Mouse (Mus musculus): ENCODE results near the gene Mcu.
A peak's percentile ranks its signal among the peaks of the same experiment; 100 is the strongest.

Gene Mcu

DNA sequence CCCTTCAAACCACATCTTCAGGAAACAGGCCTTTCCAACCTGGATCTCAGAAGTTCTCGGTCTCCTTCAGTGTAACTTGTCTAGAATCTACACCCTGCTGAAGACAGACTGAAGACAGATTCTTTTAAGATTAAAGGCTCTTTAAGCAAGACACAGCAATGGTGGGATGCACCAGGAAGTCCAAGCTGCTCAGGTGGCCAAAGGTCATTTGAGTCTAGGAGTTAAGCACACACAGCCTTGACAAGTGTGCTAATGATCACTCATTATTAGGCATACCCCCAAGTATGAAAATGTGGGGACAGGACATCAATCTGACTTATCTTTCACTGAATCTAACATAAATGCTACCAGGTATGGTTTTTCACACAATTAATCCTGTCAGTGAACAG, 47.0 kb downstream of the Mcu start:
- no peak for DNase-seq (ENCODE audit: low spot score in 2 of 2)

DNA sequence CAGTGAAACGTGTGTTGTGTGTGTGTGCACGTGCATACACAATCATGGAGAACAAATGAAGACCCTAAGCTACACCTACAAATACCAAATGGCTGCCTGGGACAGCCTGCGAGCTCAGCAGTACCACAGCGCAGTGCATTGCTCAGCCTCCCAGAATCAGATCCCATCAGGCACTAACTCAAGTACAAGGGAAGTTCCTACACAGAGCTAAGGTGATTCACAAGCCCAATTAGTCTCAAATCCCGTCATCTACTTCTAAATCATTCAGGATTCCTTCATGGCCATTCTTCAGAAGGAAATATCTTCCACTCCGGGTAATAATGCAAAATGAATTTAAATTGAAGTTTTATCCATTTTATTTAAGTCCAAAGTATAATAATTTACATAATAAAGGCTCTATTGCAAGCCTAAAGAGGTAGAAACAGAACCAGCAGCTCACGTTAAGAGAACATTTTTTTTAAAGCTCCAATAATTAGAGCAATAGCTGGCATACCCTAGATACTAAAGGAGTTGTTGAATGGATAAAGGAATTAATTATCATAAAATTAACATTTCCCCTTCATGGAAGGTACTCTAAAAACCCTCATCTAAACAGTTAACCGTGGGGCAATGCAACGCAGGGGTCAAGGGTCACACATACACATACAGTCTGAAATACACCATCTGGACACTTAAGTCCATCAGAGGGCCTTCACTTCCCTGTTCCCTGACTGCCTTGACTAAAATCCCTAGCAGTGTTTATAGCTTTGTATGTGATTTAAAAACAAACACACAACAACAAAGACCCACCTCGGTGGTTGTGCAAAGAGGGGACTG, 47.6 kb downstream of the Mcu start:
- DNase-seq (ENCODE audit: low spot score in 2 of 2): no peak

DNA sequence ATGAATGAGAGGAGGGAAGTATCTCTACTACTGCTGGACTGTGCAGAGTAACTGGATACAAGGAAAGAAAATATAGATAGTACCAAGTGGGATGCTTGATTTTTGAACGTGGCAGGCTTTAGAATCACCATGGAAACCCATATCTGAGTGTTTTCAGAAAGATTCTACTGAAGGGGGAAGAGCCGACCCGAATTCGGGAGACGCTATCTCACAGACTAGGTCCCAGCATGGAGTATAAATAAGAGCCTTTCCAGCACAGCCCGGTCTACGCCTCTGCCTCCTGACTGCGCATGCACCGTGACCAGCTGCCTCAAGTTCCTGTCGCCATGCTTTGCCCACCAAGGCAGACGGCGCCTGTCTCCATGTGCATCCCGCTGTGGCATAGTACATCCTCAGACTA, 49.5 kb downstream of the Mcu start:
- no peak for DNase-seq (ENCODE audit: low spot score in 2 of 2)

DNA sequence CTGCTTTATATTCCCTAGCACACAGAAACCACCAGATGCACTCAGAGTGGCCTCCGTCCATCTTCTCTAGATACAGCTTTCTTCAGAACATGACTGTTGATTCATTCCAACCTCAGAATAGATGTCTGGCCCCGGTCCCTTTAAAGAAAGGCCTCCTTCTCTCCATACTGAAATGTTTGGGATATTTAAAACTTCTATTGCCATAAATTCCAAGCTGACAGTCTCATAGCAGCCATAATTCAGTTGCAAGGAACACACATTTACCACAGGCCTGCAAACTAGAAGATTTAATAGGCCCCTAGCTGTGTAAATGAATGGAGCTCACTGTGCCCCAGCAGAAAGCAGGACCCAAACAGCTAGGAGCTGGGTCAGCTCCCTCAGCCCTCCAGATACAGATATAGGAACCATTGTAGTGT, 50.5 kb downstream of the Mcu start:
- no peak for DNase-seq (ENCODE audit: low spot score in 2 of 2)

DNA sequence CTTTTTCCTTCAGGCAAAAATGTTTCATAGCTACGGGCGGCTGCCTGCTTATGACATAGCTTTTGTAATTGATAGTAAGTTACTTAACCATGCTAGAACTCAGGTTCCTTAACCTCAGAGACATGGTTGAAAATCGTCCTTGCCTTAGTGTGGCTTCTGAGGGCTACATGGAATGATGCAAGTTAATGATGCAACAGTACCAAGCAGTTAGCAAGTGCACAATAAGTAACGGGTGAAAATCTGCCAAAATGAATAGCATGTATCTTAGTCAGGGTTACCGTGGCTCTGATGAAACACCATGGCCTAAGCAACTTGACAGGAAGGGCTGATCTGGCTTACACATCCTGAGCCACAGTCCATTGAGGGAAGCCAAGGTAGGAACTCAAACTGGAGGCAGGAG, 51.9 kb downstream of the Mcu start:
- DNase-seq (ENCODE audit: low spot score in 2 of 2): no peak

DNA sequence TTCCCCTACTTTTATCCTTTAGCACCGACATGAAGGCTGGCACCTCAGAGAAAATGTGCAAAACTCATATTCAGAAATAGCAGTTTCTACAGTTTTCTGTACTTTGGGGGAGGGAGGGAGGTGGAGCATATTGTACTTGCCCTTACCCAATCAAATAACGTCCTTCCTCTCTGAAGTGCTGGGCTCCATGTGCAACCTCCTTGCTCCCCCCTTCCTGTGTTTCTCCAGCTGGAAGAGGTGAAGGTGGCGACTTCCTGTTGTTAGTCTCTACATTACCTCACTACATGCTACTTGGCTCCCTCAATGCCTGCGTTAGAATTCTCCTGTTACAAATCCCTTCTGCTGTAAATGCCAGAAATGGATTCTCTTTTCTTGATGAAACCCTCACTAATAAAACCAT, 54.0 kb downstream of the Mcu start:
- no peak for DNase-seq (ENCODE audit: low spot score in 2 of 2)

DNA sequence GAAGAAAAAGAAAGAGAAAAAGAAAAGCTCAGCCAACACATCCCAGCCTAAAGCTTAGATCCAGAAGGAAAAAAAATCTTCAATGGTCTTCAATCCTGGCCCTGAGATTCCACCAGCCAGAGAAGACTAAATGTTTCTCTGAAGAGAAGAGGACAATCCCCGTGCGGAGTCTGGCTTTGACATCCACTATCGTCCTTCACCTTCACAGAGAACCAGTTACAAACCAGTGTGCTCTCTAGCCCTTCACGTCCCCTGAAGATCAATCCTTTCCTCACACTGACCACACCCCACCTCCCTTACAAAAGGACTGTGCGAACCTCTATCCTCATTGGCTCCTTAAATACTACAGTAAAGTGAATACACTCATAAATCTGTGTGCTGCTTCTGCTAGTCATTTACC, 56.4 kb downstream of the Mcu start:
- no peak for DNase-seq (ENCODE audit: low spot score in 2 of 2)

DNA sequence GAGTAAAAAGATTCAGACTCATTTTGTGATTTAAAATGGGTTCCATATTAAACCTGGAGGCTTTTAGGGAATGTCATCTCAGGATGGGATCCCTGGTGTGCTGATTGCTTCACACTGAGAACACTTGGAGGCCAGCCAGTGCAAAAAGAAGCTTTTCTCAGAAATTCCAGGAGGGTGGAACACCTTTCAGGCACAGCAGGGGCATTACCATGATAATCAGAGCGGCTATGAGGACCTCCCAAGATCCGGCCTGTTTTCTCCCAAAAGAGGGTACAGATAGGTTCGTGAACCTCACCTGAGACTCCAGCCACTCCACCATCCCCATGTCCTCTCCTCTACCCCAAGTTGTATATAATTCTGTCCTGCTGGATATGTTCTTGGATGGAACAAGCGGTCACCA, 57.9 kb downstream of the Mcu start:
- DNase-seq (ENCODE audit: low spot score in 2 of 2): no peak

DNA sequence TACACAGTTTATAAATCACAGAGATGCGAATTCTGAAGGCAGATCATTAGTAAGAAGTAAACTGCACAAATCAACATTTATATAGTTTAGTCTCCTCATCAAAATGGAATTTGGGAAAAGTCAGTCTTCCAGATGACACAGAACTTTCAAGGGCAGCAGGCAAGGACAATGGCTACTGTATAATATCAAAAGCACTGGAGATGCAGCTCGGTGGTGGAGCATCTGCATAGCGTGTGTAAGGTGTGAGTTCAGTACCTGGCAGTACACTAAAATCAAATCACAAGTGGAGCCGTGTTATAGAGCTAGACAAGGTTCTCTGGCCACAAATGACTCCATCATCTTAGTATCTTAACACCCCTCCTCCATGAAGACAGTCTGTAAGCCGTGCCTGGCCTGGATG, 58.3 kb downstream of the Mcu start:
- DNase-seq (ENCODE audit: low spot score in 2 of 2): no peak

DNA sequence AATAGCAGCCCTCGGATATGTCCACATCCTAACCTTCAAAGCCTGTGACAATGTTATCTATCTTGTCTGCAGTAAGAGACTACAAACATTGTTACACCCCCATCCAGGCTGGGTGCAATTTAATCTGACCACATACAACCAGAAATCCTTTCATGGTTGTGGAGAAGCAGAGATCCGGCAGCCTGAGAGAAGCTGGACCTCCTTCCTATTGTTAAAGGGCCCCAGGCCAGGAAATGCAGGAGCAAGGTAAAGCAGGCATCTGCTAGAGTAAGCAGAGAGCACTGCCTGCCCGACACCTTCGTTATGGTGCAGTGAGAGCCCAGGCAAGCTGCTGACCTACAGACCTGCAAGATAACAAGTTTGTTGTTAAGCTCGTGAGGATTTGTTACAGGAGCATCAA, 60.0 kb downstream of the Mcu start:
- DNase-seq (ENCODE audit: low spot score in 2 of 2): no peak

DNA sequence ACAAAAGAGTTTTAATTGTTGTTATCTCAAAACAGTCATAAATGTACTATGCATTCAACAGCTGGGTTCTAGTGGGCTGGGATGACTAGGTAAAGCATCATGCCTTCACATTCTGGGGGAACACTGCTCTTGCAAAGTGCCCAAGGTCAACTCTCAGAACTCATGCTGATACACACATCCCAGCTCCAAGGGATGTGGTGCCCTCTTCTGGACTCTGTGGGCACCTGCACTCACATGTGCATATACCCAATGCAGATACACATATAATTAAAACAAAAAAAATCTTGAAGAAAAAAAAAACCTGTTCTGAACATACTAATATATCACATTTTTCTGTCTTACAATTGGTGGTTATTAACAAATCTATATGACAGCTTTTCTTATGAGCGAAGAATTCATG, 62.2 kb downstream of the Mcu start:
- DNase-seq (ENCODE audit: low spot score in 2 of 2): no peak

DNA sequence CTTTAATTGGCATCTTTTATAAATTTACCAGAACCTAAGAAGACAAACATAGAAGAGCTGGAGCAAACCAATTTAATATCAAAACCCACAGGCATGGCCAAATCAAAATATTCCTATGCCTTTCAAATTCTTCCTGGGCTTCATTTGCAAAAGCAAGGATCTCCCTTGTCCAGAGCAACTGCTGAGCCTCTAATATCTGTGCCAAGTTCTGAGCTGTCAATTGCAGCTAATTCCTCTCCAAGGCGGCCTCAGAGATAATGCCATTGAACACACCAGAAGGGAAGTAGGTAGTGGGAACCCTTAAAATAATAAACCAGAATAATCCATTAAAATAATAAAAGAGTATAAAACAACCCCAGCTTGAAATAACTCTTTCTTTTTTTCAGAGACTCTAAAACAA, 64.0 kb downstream of the Mcu start:
- no peak for DNase-seq (ENCODE audit: low spot score in 2 of 2)

DNA sequence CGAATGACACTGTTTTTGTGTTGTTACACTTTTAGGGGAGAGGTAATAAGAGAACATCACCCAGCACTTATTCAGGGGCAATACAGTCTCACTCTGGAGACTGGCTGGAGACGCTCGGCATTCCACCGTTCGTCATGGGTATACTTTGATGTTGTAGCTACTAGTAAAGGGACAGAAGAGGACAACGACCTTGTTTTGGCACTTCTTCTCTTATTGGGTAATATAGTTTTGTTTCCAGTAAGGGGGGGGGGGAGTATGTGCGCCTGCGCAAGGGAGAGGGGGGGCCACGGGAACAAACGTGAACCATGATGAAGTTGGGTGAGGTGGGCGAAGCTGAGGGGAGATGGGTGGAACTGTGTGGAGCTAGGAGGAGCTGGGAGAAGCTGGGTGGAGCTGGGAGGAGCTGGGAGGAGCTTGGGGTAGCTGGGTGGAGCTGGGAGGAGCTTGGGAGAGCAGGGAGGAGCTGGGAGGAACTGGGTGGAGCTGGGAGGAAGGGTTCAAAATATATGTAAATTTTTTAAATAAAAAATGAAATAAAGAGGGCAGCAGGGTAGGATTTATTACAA, 67.6 kb downstream of the Mcu start:
- DNase-seq (ENCODE audit: low spot score in 2 of 2): no peak

DNA sequence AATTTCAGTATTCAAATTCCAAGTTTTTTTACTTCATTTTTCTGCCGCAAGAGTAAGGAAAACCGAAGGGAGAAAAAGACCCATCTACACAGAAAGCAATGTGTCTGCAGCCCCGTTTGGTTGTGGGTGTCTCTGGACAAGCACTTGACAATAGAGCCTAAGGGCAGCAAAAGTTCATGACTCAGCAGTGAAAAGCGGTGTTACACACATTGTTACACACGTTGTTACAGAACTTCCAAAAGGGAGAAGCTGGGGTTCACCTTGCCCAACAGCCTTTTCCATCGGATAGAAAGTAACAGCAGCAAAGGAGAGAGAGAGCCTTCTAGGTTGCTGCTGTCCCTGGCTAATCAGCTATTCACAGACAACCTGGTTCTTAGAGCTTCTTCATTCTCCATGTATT, 68.3 kb downstream of the Mcu start:
- DNase-seq (ENCODE audit: low spot score in 2 of 2): no peak

DNA sequence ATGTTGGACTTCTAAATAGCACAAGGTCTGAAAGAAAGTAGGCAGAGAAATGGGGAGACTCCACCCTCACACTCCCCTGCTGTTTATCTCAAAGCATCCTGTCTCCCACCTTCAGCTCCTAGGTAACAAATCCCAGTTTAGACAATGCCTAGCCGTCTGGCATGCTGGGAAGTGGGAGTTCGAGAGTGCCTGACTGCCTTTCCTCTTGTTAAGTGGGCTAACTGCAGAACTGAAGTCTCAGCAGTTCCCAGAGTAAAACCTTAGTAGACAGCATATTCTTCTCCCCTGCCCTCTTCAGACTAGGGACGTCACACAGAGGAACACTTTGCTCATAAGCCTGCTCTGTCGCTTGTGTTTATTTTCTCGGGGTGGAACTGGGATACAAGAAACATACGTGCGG, 69.1 kb downstream of the Mcu start:
- no peak for DNase-seq (ENCODE audit: low spot score in 2 of 2)

DNA sequence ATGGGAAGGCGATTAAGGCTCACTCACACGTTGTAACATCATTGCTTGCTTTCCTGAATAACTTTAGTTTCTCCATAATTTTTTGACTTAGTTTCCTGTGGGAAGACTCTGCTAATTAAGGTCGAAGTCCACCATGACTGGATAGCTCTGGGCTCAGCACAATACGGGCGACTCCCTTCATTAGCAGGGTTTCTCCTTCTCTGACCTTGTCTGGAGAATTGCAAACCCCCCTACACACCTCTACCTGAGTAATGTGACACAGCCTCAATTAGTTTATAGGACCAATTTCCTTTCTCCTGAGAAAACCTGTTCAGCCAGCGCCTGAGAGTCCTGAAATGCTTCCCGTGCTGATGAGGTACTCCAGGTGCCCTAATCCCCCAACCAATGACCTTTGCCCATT, 71.3 kb downstream of the Mcu start:
- DNase-seq (ENCODE audit: low spot score in 2 of 2): no peak

DNA sequence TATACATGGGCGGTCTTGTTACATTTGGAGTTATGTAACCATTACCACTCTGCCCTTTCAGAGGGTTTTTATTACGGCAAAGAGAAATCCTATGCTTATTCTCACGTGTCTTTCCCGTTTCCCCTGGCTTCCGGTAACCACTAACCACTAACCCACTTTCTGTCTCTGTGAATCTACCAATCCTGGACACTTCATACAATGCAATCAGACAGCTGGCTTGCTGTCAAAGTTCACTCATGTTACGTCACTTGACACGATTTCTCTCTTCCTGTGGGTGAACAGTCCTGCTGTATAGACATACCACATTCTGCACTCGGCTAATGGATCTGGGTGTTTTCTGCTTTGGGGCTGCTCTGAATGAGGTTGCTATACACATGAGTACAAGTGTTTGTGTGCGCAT, 73.1 kb downstream of the Mcu start:
- DNase-seq (ENCODE audit: low spot score in 2 of 2): no peak

DNA sequence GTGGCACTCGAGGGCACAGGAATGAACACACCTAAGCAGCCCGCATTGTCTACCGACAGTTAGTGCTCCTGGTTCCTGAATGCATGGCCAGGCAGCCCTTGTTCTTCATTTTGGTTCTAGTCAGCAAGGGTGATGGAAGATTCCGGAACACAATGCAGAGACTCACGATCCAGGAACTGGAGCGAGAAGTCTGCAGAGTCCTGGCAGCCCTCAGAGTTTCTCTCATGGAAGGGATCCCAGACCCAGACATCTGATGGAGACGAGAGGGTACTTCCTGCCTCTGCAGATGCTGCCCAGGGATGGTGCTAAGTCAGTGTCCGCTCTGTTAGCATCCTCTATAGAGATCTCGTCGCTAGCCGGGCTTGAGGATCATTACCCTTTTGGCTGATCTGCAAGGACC, 75.0 kb downstream of the Mcu start:
- no peak for DNase-seq (ENCODE audit: low spot score in 2 of 2)

DNA sequence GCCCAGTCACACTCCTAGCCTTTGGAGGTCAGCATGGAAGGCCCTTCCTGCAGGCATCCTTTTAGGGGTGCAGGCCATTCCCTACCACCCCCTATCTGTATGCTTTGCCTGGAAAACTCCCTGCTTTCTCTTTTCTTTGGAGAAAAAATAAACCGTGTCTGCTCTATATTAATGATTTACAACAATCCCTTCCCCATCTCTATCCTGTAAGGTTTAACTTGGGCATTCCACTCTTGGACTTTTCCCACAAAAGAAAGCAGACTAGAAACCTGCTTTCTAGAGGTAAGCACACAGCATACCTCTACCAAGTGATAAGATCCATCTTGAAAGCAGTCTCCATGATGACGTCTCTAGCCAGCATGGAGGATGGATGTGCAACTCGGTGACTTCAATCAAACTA, 75.9 kb downstream of the Mcu start:
- no peak for DNase-seq (ENCODE audit: low spot score in 2 of 2)

DNA sequence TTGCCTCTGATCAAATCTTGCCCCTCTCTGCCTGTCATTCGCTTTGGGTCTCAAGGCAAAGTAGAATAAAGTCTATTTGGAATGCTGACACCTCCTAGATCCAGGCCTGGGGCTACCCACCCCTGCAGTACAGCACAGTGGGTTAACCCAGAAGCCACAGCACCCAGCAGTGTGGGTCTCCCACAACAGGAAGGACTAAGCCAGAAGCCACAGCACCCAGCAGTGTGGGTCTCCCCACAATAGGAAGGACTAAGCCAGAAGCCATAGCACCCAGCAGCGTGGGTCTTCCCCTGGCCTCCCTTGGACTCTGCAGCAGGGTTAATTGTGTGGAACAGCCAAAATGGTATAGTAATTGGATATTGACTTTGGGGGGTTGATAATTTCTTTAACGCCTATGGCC, 76.4 kb downstream of the Mcu start:
- no peak for DNase-seq (ENCODE audit: low spot score in 2 of 2)

DNA sequence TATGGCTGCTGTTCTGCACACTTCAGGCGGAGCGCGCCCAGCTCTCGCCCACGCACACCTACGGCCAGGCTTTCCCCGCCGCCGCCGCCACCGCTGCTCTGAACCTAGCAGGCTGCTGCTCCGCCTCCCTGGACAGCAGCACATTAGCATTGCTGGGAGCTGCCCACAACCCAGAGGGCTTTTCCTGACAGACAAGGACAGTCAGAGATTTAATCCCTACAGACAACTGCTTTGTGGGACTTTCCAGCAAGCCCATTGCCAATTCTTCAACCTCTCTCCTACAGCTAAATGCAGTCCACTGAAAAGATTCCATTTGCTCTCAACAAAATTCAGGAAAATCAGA, 77.0 kb downstream of the Mcu start:
- peak; percentile 20 to 30 for DNase-seq (ENCODE audit: low spot score in 2 of 2)

DNA sequence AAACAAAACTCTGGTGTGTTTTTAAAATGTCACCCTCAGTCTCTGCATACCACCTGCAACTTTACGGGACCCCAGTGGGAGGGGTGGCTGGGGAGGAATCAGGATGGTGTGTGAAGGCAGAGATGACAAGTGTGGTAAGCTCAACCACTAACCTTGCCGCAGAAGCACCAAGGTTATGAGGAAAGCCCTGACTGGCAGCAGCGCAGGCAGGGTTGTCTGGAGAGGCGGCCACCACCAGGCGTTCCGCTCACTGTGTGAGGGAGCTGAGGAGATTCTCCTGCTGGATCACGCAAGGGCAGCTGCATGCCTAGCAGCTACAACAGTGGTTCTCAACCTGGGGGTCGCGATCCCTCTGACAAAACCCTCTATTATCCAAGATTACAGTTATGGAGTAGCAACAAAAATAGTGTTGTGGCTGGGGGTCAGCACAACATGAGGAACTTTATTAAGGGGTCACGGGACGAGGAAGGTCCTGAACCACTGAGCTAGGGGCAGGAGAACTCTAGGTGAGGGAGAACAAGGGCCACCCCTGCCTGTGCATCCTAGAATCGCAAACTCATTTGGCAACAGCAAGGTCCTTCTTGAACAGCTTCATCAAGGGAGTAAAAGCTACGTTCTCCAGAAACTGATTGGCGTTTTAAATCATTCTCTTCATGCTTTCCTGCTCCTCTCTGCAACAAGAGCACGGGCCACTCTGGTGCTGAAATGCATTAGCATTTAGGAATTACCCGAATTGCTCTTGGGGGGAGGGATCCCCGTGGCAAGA, 77.5 kb downstream of the Mcu start:
- DNase-seq (ENCODE audit: low spot score in 2 of 2): no peak

DNA sequence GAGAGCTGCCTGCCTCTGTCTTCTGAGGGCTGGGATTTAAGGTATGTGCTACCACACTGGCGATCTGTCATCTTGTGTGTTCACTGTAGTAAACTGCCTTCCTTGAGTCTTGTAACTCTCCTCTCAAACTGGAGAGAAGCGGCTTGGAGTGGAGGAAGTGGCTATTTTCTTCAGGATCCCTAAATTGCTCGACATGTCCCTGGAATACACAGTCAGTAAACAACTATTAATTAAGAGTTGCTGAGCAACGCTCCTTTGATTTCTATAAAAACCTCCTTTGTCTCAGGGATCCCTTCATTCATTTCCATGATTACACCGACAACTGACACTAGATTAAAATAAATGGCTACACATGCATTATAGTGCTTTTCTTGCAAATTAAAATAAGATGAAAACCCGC, 78.4 kb downstream of the Mcu start:
- DNase-seq (ENCODE audit: low spot score in 2 of 2): no peak
